Mouse (Mus musculus) heart, embryonic 12.5 days (tissue): ENCODE results near the gene Slc11a1. TPM values are rescaled to one million over a fixed set of nuclear protein-coding genes. Genes with fewer than 3 reads are reported as not detected.
A peak's percentile ranks its signal among the peaks of the same experiment; 100 is the strongest.
"Not testable (repeated sequence)": the region's sequence is repeated elsewhere in the genome, so short reads cannot be mapped to it uniquely, and the experiment has no call there.

Experiments used
- ATAC-seq: fragments of 200-750 bp; cut with Nextera tagmentation; 2 replicates; pipeline ENCODE4 v1.8.0; 2017; ENCODE audit warnings: moderate TSS enrichment, moderate library complexity; ENCODE audit not compliant: insufficient number of reproducible peaks, low FRiP score
- H3K27ac ChIP-seq: fragments of 300-500 bp; sonication (generic); 2 replicates; pipeline ENCODE4 v1.5.1; 2016; ENCODE audit warnings: mild to moderate bottlenecking, moderate library complexity; ENCODE audit not compliant: poor library complexity, severe bottlenecking
- H3K27me3 ChIP-seq: fragments of 300-500 bp; sonication (generic); replicated peaks from 2 replicates; pipeline ENCODE4 v1.6.1; 2016; ENCODE audit warnings: mild to moderate bottlenecking, moderate library complexity
- H3K36me3 ChIP-seq: fragments of 300-500 bp; sonication (generic); 2 replicates; pipeline ENCODE4 v1.6.1; 2016; ENCODE audit warnings: mild to moderate bottlenecking, moderate library complexity
- H3K4me1 ChIP-seq: fragments of 300-500 bp; sonication (generic); replicated peaks from 2 replicates; pipeline ENCODE4 v1.6.1; 2016; ENCODE audit warnings: mild to moderate bottlenecking
- H3K4me2 ChIP-seq: fragments of 300-500 bp; sonication (generic); 2 replicates; pipeline ENCODE4 v1.6.1; 2016; ENCODE audit warnings: mild to moderate bottlenecking, moderate library complexity
- H3K4me3 ChIP-seq: fragments of 300-500 bp; sonication (generic); 2 replicates; pipeline ENCODE4 v1.5.1; 2016; ENCODE audit warnings: mild to moderate bottlenecking
- H3K9ac ChIP-seq: fragments of 300-500 bp; sonication (generic); 2 replicates; pipeline ENCODE4 v1.6.1; 2016; ENCODE audit warnings: mild to moderate bottlenecking, moderate library complexity
- H3K9me3 ChIP-seq: fragments of 300-500 bp; sonication (generic); replicated peaks from 2 replicates; pipeline ENCODE4 v1.6.1; 2016; ENCODE audit warnings: mild to moderate bottlenecking, moderate library complexity
- WGBS: fragments of 180-500 bp; shearing (Covaris S2); methylation state at CpG from one replicate; pipeline ENCODE4 v1.1.7; 2016; 5-methylcytosine and 5-hydroxymethylcytosine counted together
- polyA plus RNA-seq: library from polyadenylated mRNA; unstranded; fragments of >200 nt; fragmentation: Nextera tagmentation; extraction: Ambion mirVana; gene quantifications from 2 replicates; pipeline ENCODE4 v1.2.1, GENCODE M21; 2016

Slc11a1 gene
- polyA plus RNA-seq, 1 experiment from 2014 or later, result 1.3 TPM

DNA sequence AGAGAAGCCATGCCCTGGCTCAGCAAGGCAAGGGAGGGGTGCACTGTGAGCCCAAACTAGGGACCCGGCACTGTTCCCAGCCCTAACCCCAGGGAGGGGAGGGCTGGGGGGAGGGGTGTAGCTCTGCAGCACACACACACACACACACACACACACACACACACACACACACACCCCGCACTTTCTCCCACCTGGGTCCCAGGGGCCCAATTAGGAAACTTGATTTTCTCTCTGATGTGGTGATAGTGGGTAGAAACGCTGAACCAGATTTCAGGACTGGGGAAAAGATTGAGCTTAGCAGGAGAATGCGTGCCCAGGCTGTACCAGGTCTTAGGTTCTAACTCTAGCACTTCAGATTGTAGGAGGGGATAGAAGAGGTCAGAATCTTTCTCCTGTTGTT is 36.4 kb upstream of the Slc11a1 start:
- Histone ChIP-seq H3K36me3 (no peaks in the 10 kb centered on the region), H3K4me2 (no peak overlapping the region), H3K4me1 (peaks cover 50% of the 10 kb centered on the region), H3K9me3 (no peaks in the 10 kb centered on the region), H3K4me3 (no peak overlapping the region), H3K27me3 (no peaks in the 10 kb centered on the region), H3K27ac (no peak overlapping the region), H3K9ac (no peak overlapping the region)
- WGBS, result 61% methylated on average over 4 of the region's 4 CpGs
- no peak for ATAC-seq

DNA sequence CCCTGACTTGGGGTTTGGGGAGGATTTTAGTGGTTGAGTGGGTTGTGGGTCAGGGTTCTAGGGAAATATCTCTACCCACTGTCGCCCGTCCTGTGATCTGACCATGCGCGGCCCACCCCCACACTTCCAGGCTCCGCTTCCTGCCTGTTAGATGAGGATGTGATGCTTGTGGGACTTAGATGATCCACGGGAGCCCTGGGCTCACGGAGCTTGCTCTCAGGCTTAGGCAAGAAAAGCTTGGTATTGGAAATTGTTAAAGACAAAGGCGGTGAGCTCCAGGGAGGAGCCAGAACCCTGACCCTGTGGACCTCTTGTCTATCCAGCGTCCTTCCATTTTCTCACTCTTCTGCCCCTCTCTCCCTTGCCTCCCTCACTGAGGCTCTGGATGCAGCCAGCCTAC is 35.1 kb upstream of the Slc11a1 start:
- H3K9me3 ChIP-seq, result no peaks in the 10 kb centered on the region
- H3K36me3 ChIP-seq, result no peaks in the 10 kb centered on the region
- no peaks in the 10 kb centered on the region for H3K27me3 ChIP-seq
- no peak overlapping the region for H3K4me2 ChIP-seq
- H3K4me3 ChIP-seq, result no peak overlapping the region
- H3K9ac ChIP-seq, result no peak overlapping the region
- H3K4me1 ChIP-seq, result peaks cover 40% of the 10 kb centered on the region
- no peak for ATAC-seq
- H3K27ac ChIP-seq, result no peak overlapping the region
- 85% methylated on average over 9 of the region's 9 CpGs for WGBS

DNA sequence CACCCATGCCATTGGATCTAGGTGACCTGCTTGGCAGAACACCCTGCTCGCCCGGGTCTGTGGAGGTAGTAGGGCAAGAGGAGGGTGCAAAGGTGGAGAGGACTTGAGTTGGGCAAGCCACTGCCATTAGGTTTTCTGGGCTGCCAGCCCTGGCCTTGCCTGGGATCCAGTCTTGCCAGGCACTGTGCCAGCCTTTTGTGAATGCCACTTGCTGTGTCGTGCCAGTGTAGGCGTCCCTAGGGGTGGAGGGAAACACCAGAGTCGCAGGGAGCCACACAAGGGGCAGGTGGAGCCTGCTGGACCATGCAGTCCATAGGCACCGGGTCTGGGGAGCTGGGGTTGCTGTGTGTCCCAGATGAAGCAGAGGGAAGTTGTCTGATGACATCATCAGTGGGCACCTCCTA is 34.6 kb upstream of the Slc11a1 start:
- Histone ChIP-seq H3K27me3 (no peaks in the 10 kb centered on the region), H3K4me1 (peaks cover 36% of the 10 kb centered on the region), H3K4me2 (no peak overlapping the region), H3K36me3 (no peaks in the 10 kb centered on the region), H3K9ac (no peak overlapping the region), H3K9me3 (no peaks in the 10 kb centered on the region), H3K4me3 (no peak overlapping the region), H3K27ac (no peak overlapping the region)
- 88% methylated on average over 6 of the region's 6 CpGs for WGBS
- ATAC-seq, result no peak

DNA sequence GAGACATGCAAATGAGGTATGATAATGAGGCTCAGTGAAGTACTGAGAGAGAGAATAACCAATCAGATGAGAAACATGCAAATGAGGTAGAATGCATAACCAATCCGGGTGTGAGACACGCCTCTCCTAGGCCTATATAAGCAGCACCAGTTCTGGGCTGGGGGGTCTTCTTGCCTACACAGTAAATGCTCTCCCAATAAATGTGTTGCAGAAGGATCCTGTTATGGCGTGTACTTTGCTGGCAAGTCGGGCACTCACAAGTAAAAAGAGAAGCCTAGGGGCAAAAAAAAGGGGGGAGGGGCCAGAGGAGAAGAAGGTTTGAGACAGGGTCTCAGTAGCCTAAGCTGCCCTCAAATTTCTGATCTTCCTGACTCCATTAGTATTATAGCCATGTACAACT is 34.0 kb upstream of the Slc11a1 start:
- not testable (repeated sequence) for H3K36me3 ChIP-seq, H3K9me3 ChIP-seq, ATAC-seq, H3K4me3 ChIP-seq, H3K27me3 ChIP-seq, H3K4me2 ChIP-seq, H3K9ac ChIP-seq, H3K27ac ChIP-seq
- H3K4me1 ChIP-seq, result peaks cover 31% of the 10 kb centered on the region
- WGBS, result 88% methylated on average over 4 of the region's 4 CpGs

DNA sequence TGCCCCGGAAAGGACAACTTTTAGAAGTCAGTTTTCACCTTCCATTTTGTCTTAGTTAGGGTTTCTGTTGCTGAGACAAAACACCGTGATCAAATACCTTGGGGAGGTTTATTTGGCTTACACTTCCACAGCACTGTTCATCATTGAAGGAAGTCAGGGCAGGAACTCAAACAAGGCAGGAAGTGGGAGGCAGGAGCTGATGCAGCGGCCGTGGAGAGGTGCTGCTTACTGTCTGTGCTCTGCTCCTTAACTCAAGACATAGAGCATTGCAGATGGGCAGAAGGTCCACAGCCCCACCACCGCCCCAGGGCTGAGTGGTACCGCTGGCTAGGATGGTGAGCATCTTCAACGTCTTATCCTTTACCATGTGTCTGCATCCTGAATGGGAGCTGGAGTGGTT is 33.1 kb upstream of the Slc11a1 start:
- no peaks in the 10 kb centered on the region for H3K36me3 ChIP-seq
- 78% methylated on average over 7 of the region's 7 CpGs for WGBS
- no peaks in the 10 kb centered on the region for H3K27me3 ChIP-seq
- H3K27ac ChIP-seq, result no peak overlapping the region
- no peak overlapping the region for H3K4me2 ChIP-seq
- H3K9me3 ChIP-seq, result no peaks in the 10 kb centered on the region
- no peak for ATAC-seq
- no peak overlapping the region for H3K4me3 ChIP-seq
- H3K9ac ChIP-seq, result no peak overlapping the region
- peaks cover 30% of the 10 kb centered on the region for H3K4me1 ChIP-seq

DNA sequence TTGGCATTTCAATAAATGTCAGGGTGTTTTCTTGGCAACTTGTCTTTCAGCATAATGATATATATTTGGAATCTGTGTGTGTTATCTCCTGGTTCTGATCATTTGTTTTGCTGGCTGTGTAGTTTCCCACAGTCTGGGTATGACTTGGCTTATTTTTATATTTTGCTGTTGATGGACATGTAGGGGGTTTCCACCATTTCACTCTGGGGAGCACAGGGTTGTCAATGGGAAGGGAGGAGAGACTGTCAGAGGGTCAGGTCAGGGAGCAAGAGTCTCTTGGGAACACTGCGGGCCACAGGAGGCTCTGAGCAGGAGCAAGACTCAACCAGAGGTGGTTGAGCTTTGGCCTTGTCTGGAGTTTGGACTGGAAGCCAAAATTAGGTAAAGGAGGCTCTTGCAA is 32.7 kb upstream of the Slc11a1 start:
- no peak overlapping the region for H3K4me2 ChIP-seq
- H3K9me3 ChIP-seq, result no peaks in the 10 kb centered on the region
- peaks cover 25% of the 10 kb centered on the region for H3K4me1 ChIP-seq
- H3K27me3 ChIP-seq, result no peaks in the 10 kb centered on the region
- H3K4me3 ChIP-seq, result no peak overlapping the region
- no peak overlapping the region for H3K27ac ChIP-seq
- H3K9ac ChIP-seq, result no peak overlapping the region
- H3K36me3 ChIP-seq, result peaks cover under 1% of the 10 kb centered on the region
- ATAC-seq, result no peak
- WGBS, result 87% methylated on average over 1 of the region's 1 CpGs

DNA sequence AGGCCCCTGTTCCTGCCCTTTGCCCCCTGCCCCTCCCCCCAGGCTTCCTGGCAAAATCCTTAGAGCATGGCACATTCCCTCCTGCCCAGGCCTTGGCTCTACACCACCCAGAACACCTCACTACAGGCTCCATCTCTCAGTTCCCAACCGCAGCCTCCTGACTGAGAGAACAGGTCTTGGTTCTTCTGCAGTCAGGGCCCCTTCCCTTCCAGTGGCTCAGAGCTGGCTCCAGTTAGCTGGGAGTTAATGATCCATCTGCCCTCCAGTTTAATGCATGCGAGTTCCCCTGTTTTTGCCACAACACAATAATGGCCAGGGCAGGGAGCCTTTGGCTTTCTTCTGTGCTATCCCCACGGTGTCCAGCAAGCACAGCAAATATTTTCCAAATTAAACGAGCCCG is 31.8 kb upstream of the Slc11a1 start:
- H3K4me3 ChIP-seq, result no peak overlapping the region
- H3K27ac ChIP-seq, result no peak overlapping the region
- peaks cover 8% of the 10 kb centered on the region for H3K36me3 ChIP-seq
- H3K4me1 ChIP-seq, result peaks cover 17% of the 10 kb centered on the region
- no peaks in the 10 kb centered on the region for H3K9me3 ChIP-seq
- no peak for ATAC-seq
- no peak overlapping the region for H3K4me2 ChIP-seq
- WGBS, result 77% methylated on average over 5 of the region's 5 CpGs
- no peaks in the 10 kb centered on the region for H3K27me3 ChIP-seq
- 0 out of 2 replicates have a peak overlapping the region, but pooled peaks have one; percentile 24 for H3K9ac ChIP-seq

DNA sequence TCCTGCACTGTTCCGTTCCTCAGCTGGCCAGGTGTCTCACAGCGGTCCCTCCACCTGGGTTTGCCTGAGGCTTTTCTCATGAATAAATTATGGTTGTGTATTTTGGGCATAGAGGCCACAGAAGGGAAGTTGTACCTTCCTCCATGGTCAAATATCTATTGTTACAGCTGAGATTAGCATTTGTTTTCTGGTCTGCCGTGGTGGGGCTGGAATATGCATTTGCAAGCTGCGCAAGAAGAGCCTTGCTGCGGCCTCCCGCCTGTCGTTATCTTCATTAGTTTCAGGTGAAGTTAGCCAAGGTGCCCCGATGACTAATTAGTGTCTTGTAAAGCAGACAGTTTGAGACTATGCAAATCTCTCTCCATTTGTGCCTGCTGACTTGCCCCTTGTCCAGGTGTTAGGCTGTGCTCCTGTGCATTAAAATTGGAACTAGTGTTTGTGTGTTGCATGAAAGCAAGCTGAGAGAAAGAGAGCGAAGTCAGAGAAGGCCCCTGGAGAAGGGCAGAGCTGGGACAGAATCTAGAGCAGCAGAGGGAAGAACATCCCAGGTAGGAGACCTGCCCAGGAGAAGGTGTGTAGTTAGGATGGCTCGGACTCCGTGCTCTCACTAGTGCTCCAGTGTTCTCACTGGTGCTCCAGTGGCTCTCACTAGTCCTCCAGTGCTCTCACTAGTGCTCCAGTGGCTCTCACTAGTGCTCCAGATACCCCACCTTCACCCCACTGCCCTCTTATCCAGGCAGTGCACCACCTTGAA is 30.7 kb upstream of the Slc11a1 start:
- no peak overlapping the region for H3K4me2 ChIP-seq
- 0 out of 2 replicates have a peak, but pooled peaks cover 11% of the 10 kb centered on the region for H3K4me1 ChIP-seq
- 81% methylated on average over 11 of the region's 11 CpGs for WGBS
- no peak overlapping the region for H3K9ac ChIP-seq
- no peak overlapping the region for H3K4me3 ChIP-seq
- ATAC-seq, result no peak
- H3K36me3 ChIP-seq, result peaks cover 20% of the 10 kb centered on the region
- no peak overlapping the region for H3K27ac ChIP-seq
- no peaks in the 10 kb centered on the region for H3K27me3 ChIP-seq
- H3K9me3 ChIP-seq, result no peaks in the 10 kb centered on the region

DNA sequence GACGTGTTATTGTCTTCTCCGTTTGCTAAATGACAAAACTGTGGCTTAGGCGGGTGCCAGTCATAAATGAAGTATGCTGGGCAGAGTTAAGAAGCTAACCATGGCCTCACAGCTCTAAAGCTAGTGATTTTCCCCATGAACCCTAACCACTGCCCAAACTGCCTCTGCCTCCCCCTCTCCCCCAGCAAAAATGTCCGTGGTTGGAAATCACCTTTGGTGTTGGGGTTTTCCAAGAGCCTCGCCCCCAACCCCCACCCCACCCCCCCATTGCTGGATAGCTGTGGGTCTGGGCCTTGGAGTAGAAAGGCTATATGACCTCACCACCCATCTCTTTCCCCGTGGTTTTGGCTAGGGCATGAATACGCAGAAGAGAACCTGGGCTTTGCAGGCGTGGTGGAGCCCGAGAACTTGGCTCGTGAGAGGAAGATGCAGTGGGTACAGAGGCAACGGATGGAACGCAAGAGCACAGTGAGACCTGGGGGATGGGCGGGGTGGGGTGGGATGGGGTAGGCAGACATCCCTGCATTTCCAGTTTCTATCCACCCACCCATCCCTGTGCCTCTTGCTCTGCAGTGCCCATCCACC is 23.7 kb upstream of the Slc11a1 start:
- Histone ChIP-seq H3K27me3 (no peaks in the 10 kb centered on the region), H3K9me3 (no peaks in the 10 kb centered on the region)

DNA sequence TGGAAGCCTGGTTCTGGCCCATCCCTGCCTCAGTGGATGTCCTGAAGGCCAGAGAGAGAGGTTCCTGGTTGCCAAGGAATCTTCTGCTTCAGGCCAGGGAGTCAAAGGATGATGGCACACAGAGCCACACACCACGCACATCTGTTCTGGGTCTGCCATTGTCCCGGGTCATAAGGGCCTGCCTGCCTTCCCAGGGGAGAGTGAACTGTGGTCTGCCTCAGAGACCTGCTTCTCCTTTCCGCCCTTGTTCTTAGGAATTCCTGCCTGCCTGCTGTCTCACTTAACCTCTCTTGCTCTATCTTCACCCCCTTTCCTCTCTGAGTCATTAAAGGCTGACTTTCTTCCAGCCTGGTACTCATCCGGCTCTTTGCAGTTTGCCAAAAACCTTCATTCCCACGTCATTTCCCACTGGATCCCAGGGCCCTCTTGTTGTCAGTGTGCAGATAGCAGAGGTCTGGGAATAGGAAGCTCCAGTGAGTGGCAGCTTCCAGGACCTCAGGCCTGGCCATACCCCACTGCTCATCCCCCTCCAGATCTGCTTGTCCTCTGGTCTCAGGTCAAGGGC is 22.4 kb upstream of the Slc11a1 start:
- Histone ChIP-seq H3K4me3 (no peak overlapping the region), H3K27me3 (no peaks in the 10 kb centered on the region), H3K4me2 (no peak overlapping the region), H3K36me3 (peaks cover 59% of the 10 kb centered on the region), H3K9me3 (no peaks in the 10 kb centered on the region), H3K27ac (peak overlapping the region; percentile 52), H3K4me1 (peaks cover 15% of the 10 kb centered on the region), H3K9ac (no peak overlapping the region)
- 42% methylated on average over 5 of the region's 5 CpGs for WGBS
- ATAC-seq, result peak; percentile 56

More for the DNA sequence above, 23.7 kb upstream of the Slc11a1 start:
- Histone ChIP-seq H3K4me1 (peaks cover 15% of the 10 kb centered on the region), H3K4me2 (no peak overlapping the region), H3K36me3 (peaks cover 63% of the 10 kb centered on the region), H3K9ac (no peak overlapping the region), H3K4me3 (no peak overlapping the region), H3K27ac (no peak overlapping the region)
- 90% methylated on average over 13 of the region's 13 CpGs for WGBS
- no peak for ATAC-seq

DNA sequence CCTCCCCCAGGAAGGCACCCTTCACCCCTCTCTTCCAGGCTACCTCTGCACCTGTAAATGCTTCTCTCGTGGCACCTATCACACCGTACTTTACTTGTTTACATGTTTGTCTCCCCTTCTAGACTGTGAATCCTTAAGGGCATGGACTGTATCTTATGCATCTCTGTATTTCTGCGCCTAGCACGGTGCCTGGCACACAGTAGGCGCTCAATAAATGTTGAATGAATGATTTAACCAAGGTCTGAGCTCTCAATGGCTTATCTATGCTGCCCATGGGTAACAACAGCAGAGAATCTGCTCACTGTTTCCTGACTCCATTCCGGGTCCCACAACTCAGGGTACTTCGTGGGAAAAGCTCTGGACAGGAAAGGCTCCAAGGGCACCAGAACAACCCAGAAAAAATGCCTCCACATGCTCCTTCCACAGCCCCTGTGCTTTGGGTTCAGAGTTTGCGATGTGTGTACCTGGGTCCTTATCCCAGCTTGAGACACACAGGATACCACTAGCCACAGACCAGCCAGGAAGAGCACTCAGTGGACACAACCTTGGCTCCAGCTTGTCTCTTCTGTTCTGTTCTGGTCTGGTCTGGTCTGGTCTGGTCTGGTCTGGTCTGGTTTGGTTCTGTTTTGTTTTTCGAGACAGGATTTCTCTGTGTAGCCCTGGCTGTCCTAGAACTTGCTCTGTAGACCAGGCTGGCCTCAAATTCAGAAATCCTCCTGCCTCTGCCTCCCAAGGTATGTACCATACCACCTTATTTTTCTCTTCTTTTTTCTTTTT is 21.4 kb upstream of the Slc11a1 start:
- Histone ChIP-seq H3K27ac (0 out of 2 replicates have a peak overlapping the region, but pooled peaks have one; percentile 52), H3K4me2 (no peak overlapping the region), H3K9me3 (no peaks in the 10 kb centered on the region), H3K9ac (no peak overlapping the region), H3K4me3 (no peak overlapping the region), H3K4me1 (peaks cover 15% of the 10 kb centered on the region), H3K36me3 (peaks cover 50% of the 10 kb centered on the region), H3K27me3 (no peaks in the 10 kb centered on the region)
- WGBS, result 81% methylated on average over 9 of the region's 9 CpGs
- no peak for ATAC-seq
